23 mouse cellular contexts compared by ENCODE assay signal in genomic region chr15:77494694-77495093, GRCm38 (mm10). TPM values are rescaled to one million over a fixed set of nuclear protein-coding genes. Genes with fewer than 3 reads are reported as not detected.
DNase-seq lines count a peak whose midpoint lies in the region; ATAC-seq and TF ChIP-seq lines count a peak whose summit lies in the region.
"Not testable (repeated sequence)": the region's sequence is repeated elsewhere in the genome, so short reads cannot be mapped to it uniquely, and the experiment has no call there.
"Had no signal": no experiment of that assay in that cellular context is flagged by ENCODE, and none has a peak within 500 bp of the region (broad histone marks: within the 10 kb centered on the region; RNA-seq: fewer than 3 reads in every experiment).

No protein-coding gene starts in this region.

- not testable (repeated sequence) for H3K9me3 ChIP-seq in embryonic facial prominence, embryonic 14.5 days (ENCODE audit: control insufficient read depth, low read length); heart, embryonic 12.5 days (replicated peaks)

- not testable (repeated sequence) for H3K9ac ChIP-seq in embryonic facial prominence, embryonic 14.5 days (ENCODE audit: low read depth, low read length); heart, embryonic 12.5 days

- not testable (repeated sequence) for H3K27me3 ChIP-seq in embryonic facial prominence, embryonic 14.5 days (replicated peaks; ENCODE audit: control insufficient read depth, insufficient read depth, low read length); heart, embryonic 12.5 days (replicated peaks)

- 57% methylated on average over 1 of the region's 1 CpGs for WGBS in embryonic facial prominence, embryonic 14.5 days
- WGBS in heart, embryonic 12.5 days: 52% methylated on average over 1 of the region's 1 CpGs

- not testable (repeated sequence) for TF ChIP-seq CTCF in brain, embryonic 14.5 days (IDR thresholded peaks at IDR 0.05; ENCODE audit: borderline replicate concordance, extremely low read depth, insufficient read depth, insufficient read length)

- TF ChIP-seq POLR2A in brain, embryonic 14.5 days (IDR thresholded peaks at IDR 0.05; ENCODE audit: borderline replicate concordance, extremely low read depth, insufficient read depth, insufficient read length, poor library complexity, severe bottlenecking): not testable (repeated sequence)

- not testable (repeated sequence) for H3K36me3 ChIP-seq in embryonic facial prominence, embryonic 14.5 days (ENCODE audit: control insufficient read depth, insufficient read depth, low read length); heart, embryonic 12.5 days

- DNase-seq in 416B (ENCODE audit: low read depth): peak; percentile 3
- DNase-seq in brain, embryonic 14.5 days (ENCODE audit: low read depth): peak; percentile 1
- not testable (repeated sequence) for DNase-seq in embryonic facial prominence, embryonic 14.5 days (ENCODE audit: low spot score)

- not testable (repeated sequence) for H3K4me2 ChIP-seq in embryonic facial prominence, embryonic 14.5 days (ENCODE audit: low read depth, low read length); heart, embryonic 12.5 days

- not testable (repeated sequence) for H3K4me1 ChIP-seq in embryonic facial prominence, embryonic 14.5 days (ENCODE audit: control insufficient read depth, insufficient read depth, low read length); heart, embryonic 12.5 days (replicated peaks)

- not testable (repeated sequence) for H3K27ac ChIP-seq in embryonic facial prominence, embryonic 14.5 days (replicated peaks; ENCODE audit: low read depth, low read length); heart, embryonic 12.5 days (ENCODE audit: poor library complexity, severe bottlenecking)

- ATAC-seq in embryonic facial prominence, embryonic 14.5 days (ENCODE audit: low read depth): peak; percentile 47; the same call in 1 of the 2 replicates
- ATAC-seq in heart, embryonic 12.5 days (ENCODE audit: insufficient number of reproducible peaks, low FRiP score): 0 out of 2 replicates have a peak, but pooled peaks have one; percentile 45
- ATAC-seq in hematopoietic stem cell, adult 5-6 weeks (replicated peaks in 1 of 2; ENCODE audit: insufficient read depth in 1 of 2, low FRiP score in 2 of 2, low TSS enrichment in 1 of 2, low read depth in 1 of 2, poor library complexity in 2 of 2, severe bottlenecking in 2 of 2): peak; percentile 76 to 77

- H3K4me3 ChIP-seq in embryonic facial prominence, embryonic 14.5 days (ENCODE audit: low read depth, low read length); heart, embryonic 12.5 days: not testable (repeated sequence)

RNA-seq across cellular contexts. Expression of gene Apol11a, which starts 13.4 kb away (rescaled TPM):
- not detected in 2 replicates for polyA plus RNA-seq in brain, embryonic 14.5 days (2012; rRNA removed)
- not detected in 2 replicates for polyA plus RNA-seq in embryonic facial prominence, embryonic 14.5 days (2014; fragmentation: Nextera tagmentation; extraction: Ambion mirVana)
- polyA plus RNA-seq in heart, embryonic 12.5 days (2016; fragmentation: Nextera tagmentation; extraction: Ambion mirVana): not detected in 2 replicates
- total RNA-seq in hematopoietic stem cell, adult 5-6 weeks (2017): not detected in 2 replicates
- total RNA-seq: adrenal gland, postnatal 36 days had no signal
- polyA plus RNA-seq: cortical plate, adult 2 months; embryonic facial prominence, embryonic 10.5 days; embryonic facial prominence, embryonic 12.5 days; embryonic facial prominence, embryonic 15.5 days; forebrain, embryonic 10.5 days; forebrain, embryonic 12.5 days; forebrain, embryonic 14.5 days; forebrain, embryonic 16.5 days; frontal cortex, adult 2 months; G1E had no signal

RNA-seq across cellular contexts. Expression of gene Apol10a, which starts 17.8 kb away (rescaled TPM):
- polyA plus RNA-seq in brain, embryonic 14.5 days (2012; rRNA removed): not detected in 2 replicates
- polyA plus RNA-seq in embryonic facial prominence, embryonic 14.5 days (2014; fragmentation: Nextera tagmentation; extraction: Ambion mirVana): 0.14 TPM in 1 of 2 replicates, not detected in the other
- not detected in 2 replicates for polyA plus RNA-seq in heart, embryonic 12.5 days (2016; fragmentation: Nextera tagmentation; extraction: Ambion mirVana)
- not detected in 2 replicates for total RNA-seq in hematopoietic stem cell, adult 5-6 weeks (2017)
- total RNA-seq: adrenal gland, adult 18-20 months; adrenal gland, adult 8-10 months; adrenal gland, postnatal 14 days had no signal
- polyA plus RNA-seq: activated CD4-positive, CD25-positive, alpha-beta regulatory T cell, adult 4 months; cortical plate, adult 2 months; embryonic facial prominence, embryonic 10.5 days; embryonic facial prominence, embryonic 12.5 days; erythroblast, embryonic 14.5 days; forebrain, embryonic 10.5 days; forebrain, embryonic 12.5 days; forebrain, embryonic 14.5 days; forebrain, embryonic 16.5 days; G1E; Patski had no signal

RNA-seq across cellular contexts. Expression of gene Apol7c, which starts 38.4 kb away (rescaled TPM):
- polyA plus RNA-seq in brain, embryonic 14.5 days (2012; rRNA removed): not detected in 2 replicates
- not detected in 2 replicates for polyA plus RNA-seq in embryonic facial prominence, embryonic 14.5 days (2014; fragmentation: Nextera tagmentation; extraction: Ambion mirVana)
- not detected in 2 replicates for polyA plus RNA-seq in heart, embryonic 12.5 days (2016; fragmentation: Nextera tagmentation; extraction: Ambion mirVana)
- total RNA-seq in hematopoietic stem cell, adult 5-6 weeks (2017): not detected in 2 replicates
- total RNA-seq: adrenal gland, adult 18-20 months; adrenal gland, postnatal 14 days; adrenal gland, postnatal 36 days had no signal
- polyA plus RNA-seq: activated CD4-positive, CD25-positive, alpha-beta regulatory T cell, adult 4 months; C2C12; cortical plate, adult 2 months; embryonic facial prominence, embryonic 10.5 days; embryonic facial prominence, embryonic 12.5 days; embryonic facial prominence, embryonic 15.5 days; erythroblast, embryonic 14.5 days; forebrain, embryonic 10.5 days; forebrain, embryonic 12.5 days; forebrain, embryonic 14.5 days; forebrain, embryonic 16.5 days; frontal cortex, adult 2 months; G1E; Patski had no signal

RNA-seq across cellular contexts. Expression of gene Apol7b, which starts 47.4 kb away (rescaled TPM):
- polyA plus RNA-seq in brain, embryonic 14.5 days (2012; rRNA removed): not detected in 2 replicates
- polyA plus RNA-seq in embryonic facial prominence, embryonic 14.5 days (2014; fragmentation: Nextera tagmentation; extraction: Ambion mirVana): not detected in 2 replicates
- not detected in 2 replicates for polyA plus RNA-seq in heart, embryonic 12.5 days (2016; fragmentation: Nextera tagmentation; extraction: Ambion mirVana)
- not detected in 2 replicates for total RNA-seq in hematopoietic stem cell, adult 5-6 weeks (2017)
- total RNA-seq: adrenal gland, adult 18-20 months; adrenal gland, postnatal 36 days; G1E had no signal
- polyA plus RNA-seq: C2C12; embryonic facial prominence, embryonic 10.5 days; embryonic facial prominence, embryonic 12.5 days; embryonic facial prominence, embryonic 15.5 days; erythroblast, embryonic 14.5 days; forebrain, embryonic 10.5 days; forebrain, embryonic 12.5 days; forebrain, embryonic 14.5 days; forebrain, embryonic 16.5 days; G1E; Patski had no signal
